Mouse (Mus musculus) heart, adult 2 months (tissue): ENCODE measurements around the gene Hbb-bt. TPM values are rescaled to one million over a fixed set of nuclear protein-coding genes. Genes with fewer than 3 reads are reported as not detected.

Experiments
- DNase-seq, 2 experiments: peaks; one replicate each; pipeline ENCODE4 v3.0.0; 2021
- H3K27ac ChIP-seq: fragments of 200-600 bp; 2 replicates; pipeline ENCODE4 v1.8.1; 2022
- H3K27me3 ChIP-seq: fragments of 200-500 bp; 2 replicates; pipeline ENCODE4 v1.6.1; 2012; ENCODE audit warnings: mild to moderate bottlenecking, low read length, inconsistent platforms, mixed read lengths; ENCODE audit not compliant: control insufficient read depth, insufficient read depth
- H3K36me3 ChIP-seq: fragments of 200-500 bp; 2 replicates; pipeline ENCODE4 v1.6.1; 2012; ENCODE audit warnings: low read length, inconsistent platforms; ENCODE audit not compliant: control insufficient read depth, insufficient read depth
- H3K4me1 ChIP-seq: fragments of 200-500 bp; 2 replicates; pipeline ENCODE4 v1.6.1; 2011; ENCODE audit warnings: low read length; ENCODE audit not compliant: control insufficient read depth, insufficient read depth
- H3K4me3 ChIP-seq: fragments of 200-600 bp; 2 replicates; pipeline ENCODE4 v1.8.1; 2022
- H3K79me2 ChIP-seq: fragments of 200-500 bp; replicated peaks from 2 replicates; pipeline ENCODE4 v1.6.1; 2012; ENCODE audit warnings: mild to moderate bottlenecking, inconsistent platforms, low read length, moderate library complexity, mixed read lengths; ENCODE audit not compliant: control insufficient read depth, insufficient read depth
- H3K9ac ChIP-seq: fragments of 200-500 bp; 2 replicates; pipeline ENCODE4 v1.6.1; 2012; ENCODE audit warnings: low read depth, mild to moderate bottlenecking, control low read depth, inconsistent platforms, low read length, mixed read lengths
- CTCF ChIP-seq: fragments of 200-600 bp; IDR thresholded peaks from 2 replicates; pipeline ENCODE4 v1.8.1; 2022; ENCODE audit warnings: antibody characterized with exemption, mild to moderate bottlenecking, moderate library complexity
- EP300 ChIP-seq: fragments of 200-500 bp; IDR thresholded peaks from 2 replicates; pipeline ENCODE4 v1.6.1; 2011; ENCODE audit warnings: low read depth, low read length, control low read depth; ENCODE audit not compliant: insufficient read depth
- POLR2A ChIP-seq: fragments of 200-500 bp; IDR thresholded peaks from 2 replicates; pipeline ENCODE4 v1.6.1; 2011; ENCODE audit warnings: mild to moderate bottlenecking, low read depth, low read length, control low read depth; ENCODE audit not compliant: insufficient read depth
- WGBS: fragments of 180-500 bp; shearing (Covaris S2); methylation state at CpG from one replicate; pipeline ENCODE4 v1.1.7; 2018; 5-methylcytosine and 5-hydroxymethylcytosine counted together
- intact Hi-C: fragments of 180-260 bp; cut with DNase I; formaldehyde crosslinking; loops from one replicate; pipeline ENCODE4 v1.15.1; 2025
- long read RNA-seq: library from polyadenylated mRNA; stranded (forward); transcript quantifications from one replicate; pipeline ENCODE4 v2.0.0, GENCODE M21; 2021
- polyA plus RNA-seq: library from polyadenylated mRNA; depleted of rRNA; stranded (reverse); fragments of >200 nt; gene quantifications from 2 replicates; pipeline ENCODE4 v1.2.3, GENCODE M21; 2012; rRNA removed
- total RNA-seq, 2 experiments: library from RNA; stranded (reverse); gene quantifications; 2 replicates each; pipeline ENCODE4 v1.2.3; 2021

The Hbb-bt gene
- total RNA-seq (1,000 to 10,000 TPM in 1 of 2 experiments, 100 to 1,000 TPM in 1; 558 to 4,688 TPM), polyA plus RNA-seq (954 and 7,998 TPM in 2 replicates)
- long read RNA-seq, transcript Hbb-bt-201 (3 exons, 703 nt) = major isoform, 1,106 of 1,175 reads
- long read RNA-seq, partial matches to known transcripts = 51 of 1,175 reads
- long read RNA-seq, other reads (novel, unspliced or antisense) = 18 of 1,175 reads

GRCm38 (mm10) chr7:103813766-103814165 is at the start of gene Hbb-bt:
Gene Hbb-bt, minus strand, starts transcription at chr7:103813996.
- intact Hi-C loops = no loop called here
- H3K4me1 ChIP-seq = no peaks in the 10 kb centered on the region

DNA sequence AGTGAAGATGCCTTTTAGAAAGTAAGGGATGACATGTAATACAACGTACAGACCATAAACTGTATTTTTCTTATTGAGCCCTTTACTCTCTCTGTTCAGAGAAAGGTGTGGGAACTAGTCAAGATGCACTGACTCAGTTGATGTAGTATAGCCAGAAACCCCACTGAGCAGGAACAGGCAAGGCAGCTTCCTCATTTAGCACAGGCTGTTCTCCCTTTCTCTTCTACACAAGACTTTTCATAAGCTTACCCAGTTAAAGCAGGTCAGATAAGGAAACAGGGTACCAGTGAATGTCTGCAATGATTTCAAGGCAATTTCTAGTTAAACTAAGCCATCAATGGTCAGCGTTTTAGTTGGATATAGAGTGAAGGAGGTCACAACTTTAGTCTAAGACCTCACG is 47.7 kb upstream of the Hbb-bt start:
- DNase-seq = no peak
- H3K36me3 ChIP-seq = no peaks in the 10 kb centered on the region
- no peak for TF ChIP-seq POLR2A
- TF ChIP-seq EP300 = no peak
- TF ChIP-seq CTCF = no peak
- H3K4me3 ChIP-seq = no peak overlapping the region
- H3K9ac ChIP-seq = no peak overlapping the region
- WGBS = 86% methylated on average over 3 of the region's 3 CpGs
- no peaks in the 10 kb centered on the region for H3K27me3 ChIP-seq
- no peaks in the 10 kb centered on the region for H3K79me2 ChIP-seq
- H3K4me1 ChIP-seq = no peaks in the 10 kb centered on the region
- intact Hi-C loops = no loop called here
- H3K27ac ChIP-seq = no peak overlapping the region

More at GRCm38 (mm10) chr7:103813766-103814165, at the start of gene Hbb-bt:
- no peak for DNase-seq
- Histone ChIP-seq H3K4me3 (no peak within 1 kb of the TSS), H3K9ac (no peak within 1 kb of the TSS), H3K27me3 (no peaks in the 10 kb centered on the region), H3K79me2 (no peaks in the 10 kb centered on the region), H3K36me3 (no peaks in the 10 kb centered on the region), H3K27ac (no peak within 1 kb of the TSS)
- no peak for TF ChIP-seq EP300
- TF ChIP-seq POLR2A = no peak
- TF ChIP-seq CTCF = no peak
- 86% methylated on average over 3 of the region's 3 CpGs for WGBS

GRCm38 (mm10) chr7:103860855-103861254 is 47.1 kb upstream of the Hbb-bt start:
- H3K27ac ChIP-seq = no peak overlapping the region

DNA sequence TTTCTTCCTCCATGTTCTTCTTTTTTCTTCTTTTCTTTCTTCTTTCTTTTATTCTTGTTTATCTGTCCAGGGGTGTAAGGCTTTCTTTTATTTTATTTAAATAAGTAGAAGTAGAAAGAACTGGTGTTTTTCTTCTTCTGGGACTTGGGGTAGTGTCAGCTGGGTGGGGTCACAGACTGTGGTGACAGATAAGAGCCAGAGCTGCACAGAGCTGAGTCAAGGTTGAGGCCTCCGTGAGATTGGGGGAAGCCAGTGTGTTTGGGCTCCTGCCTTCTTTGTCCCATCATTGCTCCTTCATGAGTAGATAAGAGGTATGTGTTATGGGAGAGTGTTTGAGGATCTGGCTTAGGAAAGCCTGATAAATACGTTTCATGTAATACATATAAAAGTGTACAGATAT is 45.3 kb upstream of the Hbb-bt start:
- no peaks in the 10 kb centered on the region for H3K79me2 ChIP-seq
- H3K27ac ChIP-seq = no peak overlapping the region
- no peak overlapping the region for H3K4me3 ChIP-seq
- H3K9ac ChIP-seq = no peak overlapping the region
- H3K36me3 ChIP-seq = no peaks in the 10 kb centered on the region
- TF ChIP-seq POLR2A (no peak), EP300 (no peak)
- DNase-seq = no peak
- intact Hi-C loops = no loop called here
- 20% methylated on average over 2 of the region's 2 CpGs for WGBS
- H3K4me1 ChIP-seq = no peaks in the 10 kb centered on the region
- no peaks in the 10 kb centered on the region for H3K27me3 ChIP-seq

More at GRCm38 (mm10) chr7:103860855-103861254, 47.1 kb upstream of the Hbb-bt start:
- peak; percentile 34 to 35 for DNase-seq
- H3K27me3 ChIP-seq = no peaks in the 10 kb centered on the region
- H3K4me1 ChIP-seq = no peaks in the 10 kb centered on the region
- WGBS = 31% methylated on average over 1 of the region's 1 CpGs
- H3K36me3 ChIP-seq = no peaks in the 10 kb centered on the region
- TF ChIP-seq POLR2A (no peak), CTCF (no peak), EP300 (0 out of 2 replicates have a peak, but pooled peaks have one; percentile 23)
- no peak overlapping the region for H3K4me3 ChIP-seq
- intact Hi-C loops = no loop called here
- no peak overlapping the region for H3K9ac ChIP-seq
- H3K79me2 ChIP-seq = no peaks in the 10 kb centered on the region

DNA sequence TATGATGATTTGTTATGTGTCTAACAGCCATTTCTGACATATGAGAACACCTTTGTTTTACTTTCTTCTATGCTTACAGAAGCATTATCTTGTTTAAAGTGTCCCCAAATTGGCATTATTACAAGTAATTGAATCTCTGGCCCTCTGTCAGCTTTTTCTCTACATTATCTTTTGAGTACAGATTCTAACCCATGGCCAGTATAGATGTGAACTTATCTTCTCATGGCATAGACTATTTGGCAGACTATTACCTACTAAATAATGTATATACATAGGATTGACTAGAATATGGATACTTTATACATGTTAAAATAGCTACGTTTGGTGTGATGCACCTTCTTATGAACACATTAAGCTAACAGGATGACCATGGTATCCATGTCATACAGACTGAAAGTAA is 40.9 kb upstream of the Hbb-bt start:
- no peak overlapping the region for H3K9ac ChIP-seq
- intact Hi-C loops = no loop called here
- H3K36me3 ChIP-seq = no peaks in the 10 kb centered on the region
- TF ChIP-seq EP300 = no peak
- no peak for TF ChIP-seq POLR2A
- no peak for TF ChIP-seq CTCF
- no peak for DNase-seq
- H3K4me3 ChIP-seq = no peak overlapping the region
- no peaks in the 10 kb centered on the region for H3K27me3 ChIP-seq
- 63% methylated on average over 1 of the region's 1 CpGs for WGBS
- no peaks in the 10 kb centered on the region for H3K79me2 ChIP-seq
- H3K27ac ChIP-seq = no peak overlapping the region
- H3K4me1 ChIP-seq = no peaks in the 10 kb centered on the region

DNA sequence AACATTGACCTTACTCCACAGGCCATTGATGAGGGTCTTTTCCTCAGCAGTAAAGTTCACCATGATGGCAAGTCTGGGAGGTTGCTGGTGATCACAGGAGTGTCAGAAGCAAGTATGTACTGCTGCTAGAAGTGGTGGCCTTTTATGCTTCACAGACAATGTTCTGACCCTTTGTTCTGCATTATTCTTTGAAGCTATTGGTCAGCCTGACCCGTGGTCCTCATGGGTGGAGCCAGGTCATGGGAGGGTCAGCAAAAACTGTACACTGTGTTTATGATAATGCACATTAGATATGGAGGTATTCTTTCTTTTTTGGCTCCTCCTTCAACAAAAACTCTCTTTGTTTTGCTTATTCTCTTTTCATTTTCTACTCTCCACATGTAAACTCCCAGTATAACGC is 39.3 kb upstream of the Hbb-bt start, which contains the start of gene Hbb-y:
Hbb-y (minus strand) TSS at position 127 of the 400 bp plus-strand sequence.
- no peak within 1 kb of the TSS for H3K9ac ChIP-seq
- H3K4me3 ChIP-seq = no peak within 1 kb of the TSS
- no peaks in the 10 kb centered on the region for H3K27me3 ChIP-seq
- DNase-seq = no peak
- no peak for TF ChIP-seq CTCF
- TF ChIP-seq POLR2A = no peak
- no peak for TF ChIP-seq EP300
- 43% methylated on average over 2 of the region's 2 CpGs for WGBS
- no peaks in the 10 kb centered on the region for H3K79me2 ChIP-seq
- intact Hi-C loops = no loop called here
- no peaks in the 10 kb centered on the region for H3K36me3 ChIP-seq
- no peaks in the 10 kb centered on the region for H3K4me1 ChIP-seq
- no peak within 1 kb of the TSS for H3K27ac ChIP-seq
